9 mouse cellular contexts compared by ENCODE assay signal in genomic region chr9:60756258-60756657, GRCm38 (mm10). TPM values are rescaled to one million over a fixed set of nuclear protein-coding genes. Genes with fewer than 3 reads are reported as not detected.
DNase-seq lines count a peak whose midpoint lies in the region; ATAC-seq and TF ChIP-seq lines count a peak whose summit lies in the region.
"Had no signal": no experiment of that assay in that cellular context is flagged by ENCODE, and none has a peak within 500 bp of the region (broad histone marks: within the 10 kb centered on the region; RNA-seq: fewer than 3 reads in every experiment).

No protein-coding gene starts in this region.

- no peaks in the 10 kb centered on the region for H3K9me3 ChIP-seq in forebrain, embryonic 11.5 days (ENCODE audit: control insufficient read depth, low read length)
- no peaks in the 10 kb centered on the region for H3K9me3 ChIP-seq in forebrain, embryonic 15.5 days
- H3K9me3 ChIP-seq: limb, embryonic 15.5 days had no signal

- no peak overlapping the region for H3K27ac ChIP-seq in forebrain, embryonic 11.5 days (ENCODE audit: low read depth, low read length)
- H3K27ac ChIP-seq in forebrain, embryonic 15.5 days (replicated peaks): no peak overlapping the region
- H3K27ac ChIP-seq in layer of hippocampus, adult 2 months: no peak overlapping the region
- H3K27ac ChIP-seq: limb, embryonic 15.5 days had no signal

- no peaks in the 10 kb centered on the region for H3K36me3 ChIP-seq in forebrain, embryonic 11.5 days (ENCODE audit: control insufficient read depth, insufficient read depth, low read length)
- no peaks in the 10 kb centered on the region for H3K36me3 ChIP-seq in forebrain, embryonic 15.5 days
- H3K36me3 ChIP-seq: limb, embryonic 15.5 days had no signal

- H3K4me2 ChIP-seq in forebrain, embryonic 11.5 days (ENCODE audit: low read depth, low read length, severe bottlenecking): no peak overlapping the region
- no peak overlapping the region for H3K4me2 ChIP-seq in forebrain, embryonic 15.5 days (replicated peaks)
- H3K4me2 ChIP-seq: limb, embryonic 15.5 days had no signal

- H3K4me1 ChIP-seq in forebrain, embryonic 11.5 days (replicated peaks; ENCODE audit: control insufficient read depth, insufficient read depth, low read length): no peaks in the 10 kb centered on the region
- H3K4me1 ChIP-seq in forebrain, embryonic 15.5 days: no peaks in the 10 kb centered on the region

- ATAC-seq in forebrain, embryonic 11.5 days (replicated peaks; ENCODE audit: low FRiP score): no peak
- no peak for ATAC-seq in forebrain, embryonic 15.5 days (replicated peaks)

- peak; percentile 79 for DNase-seq in forebrain, embryonic 11.5 days (ENCODE audit: low spot score)
- peak; percentile 66 for DNase-seq in ES-CJ7 (ENCODE audit: low read depth, low spot score)
- DNase-seq in cerebellum, adult 9-10 months: peak; percentile 58
- peak; percentile 71 to 92 for DNase-seq in heart, adult 18-20 months
- peak in 1 of 2 experiments; percentile 69 for DNase-seq in layer of hippocampus, adult 2 months (ENCODE audit: low spot score in 2 of 2)
- peak; percentile 55 to 78 for DNase-seq in lung, postnatal 4 days
- DNase-seq in testis, postnatal 10 days (ENCODE audit: low spot score): peak; percentile 89

- no peaks in the 10 kb centered on the region for H3K27me3 ChIP-seq in forebrain, embryonic 11.5 days (ENCODE audit: control insufficient read depth, insufficient read depth, low read length)
- H3K27me3 ChIP-seq in forebrain, embryonic 15.5 days: no peaks in the 10 kb centered on the region
- H3K27me3 ChIP-seq: limb, embryonic 15.5 days had no signal

- no peak overlapping the region for H3K9ac ChIP-seq in forebrain, embryonic 11.5 days (ENCODE audit: low read length)
- H3K9ac ChIP-seq in forebrain, embryonic 15.5 days (replicated peaks): no peak overlapping the region
- H3K9ac ChIP-seq: limb, embryonic 15.5 days had no signal

- peak; percentile 95 for TF ChIP-seq CTCF in layer of hippocampus, adult 2 months (conservative IDR thresholded peaks at IDR 0.05)

- H3K4me3 ChIP-seq in forebrain, embryonic 11.5 days (ENCODE audit: low read depth, low read length): no peak overlapping the region
- H3K4me3 ChIP-seq in forebrain, embryonic 15.5 days: no peak overlapping the region
- H3K4me3 ChIP-seq in layer of hippocampus, adult 2 months: no peak overlapping the region
- H3K4me3 ChIP-seq: limb, embryonic 15.5 days had no signal

- WGBS in forebrain, embryonic 11.5 days: 42% methylated on average over 6 of the region's 6 CpGs
- WGBS in forebrain, embryonic 15.5 days: 34% methylated on average over 6 of the region's 6 CpGs

RNA-seq across cellular contexts. Expression of gene Uaca, which starts 38.1 kb away (rescaled TPM):
- polyA plus RNA-seq in forebrain, embryonic 11.5 days (2014; fragmentation: Nextera tagmentation; extraction: Ambion mirVana): 25.2 and 25.6 TPM in 2 replicates
- 15.2 and 16.1 TPM in 2 replicates for polyA plus RNA-seq in forebrain, embryonic 15.5 days (2015; fragmentation: Nextera tagmentation; extraction: Ambion mirVana)
- total RNA-seq in heart, adult 18-20 months (2021): 10 to 100 TPM; 39.1 to 44.2 TPM
- 1 to 10 TPM; 6.8 to 6.9 TPM for total RNA-seq in layer of hippocampus, adult 2 months (2021)

RNA-seq across cellular contexts. Expression of gene Larp6, which starts 43.5 kb away (rescaled TPM):
- 1.4 and 2.5 TPM in 2 replicates for polyA plus RNA-seq in forebrain, embryonic 11.5 days (2014; fragmentation: Nextera tagmentation; extraction: Ambion mirVana)
- 7.4 and 8.7 TPM in 2 replicates for polyA plus RNA-seq in forebrain, embryonic 15.5 days (2015; fragmentation: Nextera tagmentation; extraction: Ambion mirVana)
- total RNA-seq in heart, adult 18-20 months (2021): 1 to 10 TPM; 1.1 to 1.3 TPM
- 10 to 100 TPM; 37.9 to 39.2 TPM for total RNA-seq in layer of hippocampus, adult 2 months (2021)

Comparison
In these comparisons a context has a peak if more than half of its experiments do, and no peak if none do; other contexts are left out.
1. RNA of gene Uaca, which starts 38.1 kb away (total RNA-seq): 39.1 to 44.2 TPM in heart, adult 18-20 months; 6.8 to 6.9 TPM in layer of hippocampus, adult 2 months; every median in the first group is over 4 times any median in the second.
2. RNA of gene Larp6, which starts 43.5 kb away (total RNA-seq): 37.9 to 39.2 TPM in layer of hippocampus, adult 2 months; 1.1 to 1.3 TPM in heart, adult 18-20 months; every median in the first group is over 10 times any median in the second.